Mouse (Mus musculus): ENCODE data around the gene Inpp1.

DNA sequence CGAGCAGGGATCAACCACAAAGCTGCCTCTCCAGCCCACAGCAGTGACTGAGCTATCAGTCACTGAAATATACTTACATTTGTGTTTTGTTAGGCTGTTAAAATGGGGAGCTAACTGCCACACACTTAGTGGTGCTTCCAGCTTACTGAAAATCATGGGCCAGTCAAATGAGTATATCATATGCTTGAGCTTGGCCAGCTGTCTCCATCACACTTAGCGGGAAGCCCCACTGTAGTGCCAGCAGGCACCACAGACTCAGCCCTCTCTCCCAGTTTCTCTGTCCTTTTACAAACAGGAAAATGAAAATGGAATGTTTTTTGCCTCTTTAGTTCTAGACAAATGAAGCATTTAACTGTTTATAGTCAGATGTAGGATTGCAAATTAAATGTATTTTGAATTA lies 21.6 kb downstream of the Inpp1 start:
- TF ChIP-seq CTCF (conservative IDR thresholded peaks at IDR 0.05; ENCODE audit: low read length) (no peak), NANOG (IDR thresholded peaks at IDR 0.05; ENCODE audit: borderline replicate concordance, low read length) (no peak)

Measured in E14TG2a.4 (cell line).